Comparison of ENCODE assay signal across 23 mouse cellular contexts in the genomic region with DNA sequence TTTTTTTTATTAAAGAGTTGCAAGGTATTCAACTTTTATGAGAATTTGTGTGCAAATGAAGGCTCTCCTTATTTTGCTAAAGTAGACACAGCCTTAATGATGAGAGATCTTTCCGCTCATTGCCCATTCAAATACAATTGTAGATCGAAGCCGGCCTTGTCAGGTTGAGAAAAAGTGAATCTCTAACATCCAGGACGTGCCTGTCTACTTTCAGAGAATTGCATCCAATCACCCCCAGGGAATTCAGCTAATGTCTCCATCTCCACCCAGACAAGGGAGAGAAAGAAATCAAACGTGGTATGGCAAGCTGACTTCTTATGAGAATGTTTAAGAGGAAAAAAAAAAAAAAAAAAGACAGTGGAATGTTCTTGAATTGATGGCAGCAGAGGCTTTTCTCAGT. TPM values are rescaled to one million over a fixed set of nuclear protein-coding genes. Genes with fewer than 3 reads are reported as not detected.
A peak's percentile ranks its signal among the peaks of the same experiment; 100 is the strongest.
DNase-seq lines count a peak whose midpoint lies in the region; ATAC-seq lines count a peak whose summit lies in the region.
"Had no signal": no experiment of that assay in that cellular context is flagged by ENCODE, and none has a peak within 500 bp of the region (broad histone marks: within the 10 kb centered on the region; RNA-seq: fewer than 3 reads in every experiment).

No protein-coding gene starts in this region.

- ATAC-seq in neural tube, embryonic 15.5 days (ENCODE audit: low FRiP score) = no peak
- ATAC-seq: CD4-positive, CD25-positive, alpha-beta regulatory T cell, adult 4 months; forebrain, embryonic 14.5 days; intestine, embryonic 16.5 days had no signal

- no peaks in the 10 kb centered on the region for H3K9me3 ChIP-seq in neural tube, embryonic 15.5 days (replicated peaks)
- H3K9me3 ChIP-seq: G1E; heart, embryonic 15.5 days; hindbrain, embryonic 15.5 days had no signal

- WGBS in neural tube, embryonic 15.5 days = 22% methylated on average over 5 of the region's 5 CpGs

- H3K27me3 ChIP-seq in neural tube, embryonic 15.5 days (replicated peaks) = peaks cover 87% of the 10 kb centered on the region

- no peaks in the 10 kb centered on the region for H3K36me3 ChIP-seq in neural tube, embryonic 15.5 days
- H3K36me3 ChIP-seq: G1E; heart, embryonic 15.5 days; hindbrain, embryonic 15.5 days had no signal

- H3K4me3 ChIP-seq in neural tube, embryonic 15.5 days (replicated peaks) = no peak overlapping the region
- H3K4me3 ChIP-seq: heart, adult 2 months; heart, embryonic 15.5 days; hindbrain, embryonic 15.5 days had no signal

- DNase-seq in cerebellum, postnatal 10 days = peak; percentile 9 to 27
- DNase-seq in cerebellum, adult 9-11 months = no peak
- peak; percentile 21 for DNase-seq in neural tube, embryonic 10.5 days (ENCODE audit: extremely low spot score, low spot score)
- DNase-seq in forelimb bud, embryonic 11.5 days (ENCODE audit: low read depth, low spot score) = peak; percentile 1
- no peak for DNase-seq in kidney, adult 8-10 months
- no peak for DNase-seq in right cerebral cortex, adult 2 months (ENCODE audit: low spot score in 2 of 2)
- DNase-seq in yolk sac, embryonic 10.5 days (ENCODE audit: low spot score) = no peak
- DNase-seq: adrenal gland, postnatal 14 days; B cell, adult 2 months; cerebellum, adult 2 months; cerebellum, postnatal 25 days; gastrocnemius, postnatal 14 days; heart, adult 2 months; heart, postnatal 14 days had no signal

- H3K27ac ChIP-seq in neural tube, embryonic 15.5 days (replicated peaks) = no peak overlapping the region
- H3K27ac ChIP-seq: heart, adult 2 months; heart, embryonic 15.5 days; hindbrain, embryonic 15.5 days had no signal

- H3K4me1 ChIP-seq in neural tube, embryonic 15.5 days = peaks cover 20% of the 10 kb centered on the region

- no peak overlapping the region for H3K9ac ChIP-seq in neural tube, embryonic 15.5 days (replicated peaks)
- H3K9ac ChIP-seq: heart, embryonic 15.5 days; hindbrain, embryonic 15.5 days had no signal

- no peak overlapping the region for H3K4me2 ChIP-seq in neural tube, embryonic 15.5 days
- H3K4me2 ChIP-seq: heart, embryonic 11.5 days; heart, embryonic 15.5 days; hindbrain, embryonic 15.5 days had no signal

RNA-seq across cellular contexts. Expression of a gene that starts 3.7 kb away (rescaled TPM):
- 9.4 and 11.4 TPM in 2 replicates for polyA plus RNA-seq in neural tube, embryonic 15.5 days (2015; fragmentation: Nextera tagmentation; extraction: Ambion mirVana)
- polyA plus RNA-seq: gonadal fat pad, adult 2 months; heart, adult 2 months had no signal

Comparison
In these comparisons a context has a peak if more than half of its experiments do, and no peak if none do; other contexts are left out.
1. DNase-seq: peak in cerebellum, postnatal 10 days (2 of 2), neural tube, embryonic 10.5 days (single experiment) and forelimb bud, embryonic 11.5 days (single experiment); none in cerebellum, adult 9-11 months (single experiment), kidney, adult 8-10 months (0 of 2), right cerebral cortex, adult 2 months (0 of 2) and yolk sac, embryonic 10.5 days (single experiment).